Mouse (Mus musculus) thymus, adult 18-20 months (tissue): ENCODE measurements around the gene AW011738.

ENCODE experiments used
- DNase-seq, 2 experiments: peaks; one replicate each; pipeline ENCODE4 v3.0.0; 2022; ENCODE audit warnings: mixed read lengths in 2 of 2

AW011738 gene

DNA sequence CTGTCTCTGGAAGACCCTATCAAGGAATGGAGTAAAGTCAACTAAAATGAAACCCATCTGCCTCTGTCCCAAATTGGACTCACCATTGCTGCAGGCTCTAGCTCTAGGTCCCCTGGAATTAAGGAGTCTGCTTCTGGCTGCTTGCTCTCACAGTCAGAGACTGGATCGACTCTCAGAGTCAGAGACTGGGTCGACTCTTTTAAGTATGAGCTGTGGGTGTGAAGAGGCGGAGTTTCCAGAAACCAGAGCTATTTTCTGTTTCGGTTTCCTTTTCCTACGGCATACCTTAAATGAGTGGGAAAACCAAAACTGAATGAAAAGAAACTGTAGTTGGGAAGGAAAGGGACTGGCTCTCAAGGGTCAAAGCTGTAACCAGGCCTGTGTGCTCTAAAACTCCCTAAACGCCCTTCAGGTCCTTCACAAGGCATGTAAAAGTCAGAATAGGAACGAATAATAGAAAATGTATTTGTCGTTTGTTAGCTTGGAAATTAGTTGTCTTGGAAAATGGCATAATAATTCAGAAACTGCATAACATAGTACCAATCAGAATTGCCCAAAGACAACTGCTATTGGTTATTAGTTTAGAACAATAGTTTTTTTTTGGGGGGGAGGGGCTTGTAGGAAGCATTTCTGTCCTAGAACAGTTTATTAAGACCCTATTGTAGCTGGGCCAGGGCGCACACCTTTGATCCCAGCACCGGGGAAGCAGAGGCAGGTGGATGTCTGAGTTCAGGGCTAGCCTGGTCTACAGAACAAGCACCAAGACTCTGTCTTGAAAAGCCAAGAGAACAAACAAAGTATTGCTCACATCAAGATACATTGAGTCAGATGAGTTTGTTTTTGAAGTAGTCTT lies 2.3 kb upstream of the AW011738 start, which contains the start of gene Isg15:
Gene Isg15, minus strand, starts transcription at position 196 of the 853 bp plus-strand sequence.
- no peak for DNase-seq

DNA sequence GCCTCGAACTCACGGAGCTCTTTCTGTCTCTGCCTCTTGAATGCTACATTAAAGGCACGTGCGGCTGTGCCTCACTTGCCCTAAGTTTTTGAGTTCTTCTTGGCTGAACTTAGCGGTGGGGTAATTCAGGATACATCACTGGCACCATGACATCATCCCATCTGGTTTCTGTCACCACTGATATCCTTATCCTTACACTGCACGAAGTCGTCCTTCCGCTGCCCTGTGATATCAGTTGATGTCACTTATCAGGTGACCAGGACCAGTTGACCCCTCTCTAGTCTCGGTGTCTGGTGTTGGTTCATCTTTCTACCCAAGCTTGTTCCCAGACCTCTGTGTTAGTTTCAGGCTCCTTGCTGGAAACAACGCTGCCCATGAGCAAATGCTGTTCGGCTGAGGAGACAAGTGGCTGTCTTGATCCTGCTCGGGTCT lies 626 bp upstream of the AW011738 start:
- no peak for DNase-seq

GRCm38 (mm10) chr4:156203413-156204131 lies 468 bp downstream of the AW011738 start:
- DNase-seq, result no peak

- no peak for DNase-seq
Observed at GRCm38 (mm10) chr4:156208872-156209271, 5.8 kb downstream of the AW011738 start.

- no peak for DNase-seq
Observed at GRCm38 (mm10) chr4:156209963-156210635, 7.0 kb downstream of the AW011738 start.

- no peak for DNase-seq
Observed at GRCm38 (mm10) chr4:156213134-156213533, 10.0 kb downstream of the AW011738 start.

DNA sequence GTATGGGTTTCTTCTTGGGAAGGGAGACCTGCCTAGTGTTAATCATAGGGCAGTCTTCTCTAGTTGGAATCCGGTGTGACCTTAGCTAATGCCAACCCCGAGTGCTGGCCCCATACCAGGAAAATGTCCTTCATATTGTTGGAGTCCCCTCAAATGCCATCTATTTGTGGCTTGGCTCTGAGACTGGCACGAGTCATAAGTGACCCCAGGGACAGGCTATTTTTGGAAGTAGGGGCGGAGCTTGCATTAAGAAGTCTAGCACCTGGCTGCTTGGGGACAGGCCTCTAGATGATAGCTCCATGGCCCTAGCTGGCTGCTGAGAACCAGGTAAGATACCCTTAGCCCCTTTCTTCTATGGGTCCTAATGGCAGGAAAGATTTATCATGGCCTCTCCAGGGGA lies 12.5 kb downstream of the AW011738 start, which contains the start of gene Perm1:
Gene Perm1, plus strand, starts transcription at position 220 of the 400 bp plus-strand sequence.
- no peak for DNase-seq

DNA sequence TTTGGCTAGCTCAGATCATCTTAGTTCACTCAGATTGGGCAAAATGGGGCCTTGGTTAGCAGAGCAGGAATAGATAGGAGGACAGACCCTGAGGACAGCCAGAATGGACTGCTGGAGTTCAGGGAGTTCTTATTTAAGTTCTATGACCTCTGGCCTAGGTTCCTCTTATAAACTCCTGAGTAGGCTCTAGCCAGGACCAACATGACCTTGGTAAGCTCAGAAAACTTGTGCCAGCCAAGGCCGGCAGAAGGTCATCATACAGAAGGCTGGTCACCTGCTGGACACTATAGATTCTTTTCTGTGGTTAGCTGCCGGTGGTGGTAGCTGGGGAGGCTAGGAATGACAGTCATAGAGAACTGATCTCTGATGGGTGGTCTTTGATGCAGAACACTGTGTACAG lies 13.1 kb downstream of the AW011738 start:
- no peak for DNase-seq

- DNase-seq, result no peak
Observed at GRCm38 (mm10) chr4:156217022-156217669, 14.0 kb downstream of the AW011738 start.

DNA sequence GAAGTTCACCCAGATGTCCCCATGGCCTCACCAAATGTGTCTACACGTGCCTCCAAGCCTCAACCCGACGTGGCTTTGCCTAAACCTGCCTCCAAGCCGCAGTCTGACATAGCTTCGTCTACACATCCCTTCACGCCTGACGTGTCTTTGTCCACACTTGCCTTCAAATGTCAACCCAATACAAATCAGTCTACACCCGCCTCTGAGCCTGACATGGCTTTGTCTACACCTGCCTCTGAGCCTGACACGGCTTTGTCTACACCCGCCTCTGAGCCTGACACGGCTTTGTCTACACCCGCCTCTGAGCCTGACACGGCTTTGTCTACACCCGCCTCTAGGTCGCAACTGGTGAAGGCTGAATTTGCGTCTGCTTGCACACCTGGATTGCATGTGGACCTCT lies 14.7 kb downstream of the AW011738 start:
- no peak for DNase-seq

DNA sequence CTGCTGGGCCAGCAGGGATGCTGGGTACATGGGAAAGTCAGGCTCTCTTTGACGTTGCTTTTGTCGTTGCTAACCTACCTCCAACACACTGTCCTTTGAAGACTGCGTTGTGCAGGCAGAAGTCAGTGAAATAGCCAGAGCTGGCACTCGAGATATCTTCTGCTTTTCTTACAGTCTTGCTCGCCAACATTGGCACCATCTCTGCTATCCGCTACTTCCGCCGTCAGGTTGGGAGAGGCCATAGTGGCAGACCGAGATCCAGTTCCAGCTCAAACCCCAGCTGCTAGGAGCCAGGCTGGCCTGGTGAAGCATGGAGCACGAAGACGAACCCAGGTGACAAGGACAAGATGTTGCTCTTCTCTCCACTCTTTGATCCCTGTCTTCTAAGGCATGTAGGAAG lies 16.8 kb downstream of the AW011738 start:
- no peak for DNase-seq

GRCm38 (mm10) chr4:156224276-156224675 lies 21.2 kb downstream of the AW011738 start:
- DNase-seq, result no peak

DNA sequence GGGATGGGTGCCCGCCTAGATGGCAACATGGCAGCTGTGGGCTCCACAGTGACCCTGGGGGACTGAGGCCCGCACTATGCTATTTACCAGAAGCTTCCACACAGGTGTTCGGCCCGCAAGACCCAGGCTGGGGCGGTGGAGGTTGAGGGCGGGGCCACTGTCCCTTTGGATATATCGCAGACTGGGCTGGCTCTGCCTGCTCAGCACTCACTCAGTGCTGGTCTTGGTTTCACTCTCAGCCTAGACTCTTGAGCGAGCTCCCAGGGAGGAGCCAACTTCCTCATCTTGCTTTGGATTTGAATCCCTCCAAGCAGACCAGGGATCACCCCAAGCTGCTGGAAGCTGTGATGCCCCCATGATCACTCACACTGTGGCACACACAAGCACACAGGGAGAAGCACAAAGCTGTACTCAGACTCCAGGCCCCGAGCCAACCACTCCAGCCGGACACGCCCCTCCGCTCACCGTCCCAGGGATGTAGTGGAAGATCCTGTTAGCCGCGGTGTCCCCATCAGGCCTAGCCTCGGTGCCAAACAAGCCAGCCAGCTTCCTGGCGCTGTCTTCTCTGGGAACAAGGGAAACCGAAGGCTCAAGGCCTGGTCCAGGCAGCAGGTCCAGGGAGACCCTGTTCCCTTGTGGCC lies 24.8 kb downstream of the AW011738 start:
- DNase-seq, result no peak

- DNase-seq, result no peak
Observed at GRCm38 (mm10) chr4:156228393-156229024, 25.4 kb downstream of the AW011738 start.

- peak in 1 of 2 experiments; percentile 20 for DNase-seq
Observed at GRCm38 (mm10) chr4:156234021-156234501, 31.0 kb downstream of the AW011738 start.

- DNase-seq, result peak; percentile 54 to 60
Observed at GRCm38 (mm10) chr4:156234701-156235213, 31.7 kb downstream of the AW011738 start, which contains the start of gene Plekhn1. Gene Plekhn1 (minus strand): TSS chr4:156234857.

DNA sequence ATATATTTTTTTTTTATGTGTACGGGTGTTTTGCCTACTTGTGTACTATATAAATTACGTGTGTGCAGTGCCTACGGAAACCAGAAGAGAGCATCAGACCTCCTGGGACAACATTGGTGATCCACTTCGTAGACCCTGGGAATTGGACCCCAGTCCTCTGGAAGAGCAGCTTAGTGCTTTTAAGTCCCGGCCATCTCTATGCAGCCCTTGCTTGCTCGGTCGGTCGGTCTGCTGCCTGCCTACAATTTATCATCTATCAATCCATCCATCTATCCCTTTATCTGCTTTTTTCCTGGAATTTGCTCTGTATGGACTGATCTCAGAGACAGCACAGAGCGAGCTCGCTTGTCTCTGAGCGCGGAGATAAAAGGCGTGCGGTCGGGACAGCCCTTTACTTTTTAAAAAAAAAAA lies 32.3 kb downstream of the AW011738 start:
- no peak for DNase-seq

GRCm38 (mm10) chr4:156235808-156236533 lies 32.9 kb downstream of the AW011738 start, which contains the start of gene Noc2l:
Gene Noc2l (plus strand): TSS chr4:156236010.
- DNase-seq, result peak; percentile 77 to 81

DNA sequence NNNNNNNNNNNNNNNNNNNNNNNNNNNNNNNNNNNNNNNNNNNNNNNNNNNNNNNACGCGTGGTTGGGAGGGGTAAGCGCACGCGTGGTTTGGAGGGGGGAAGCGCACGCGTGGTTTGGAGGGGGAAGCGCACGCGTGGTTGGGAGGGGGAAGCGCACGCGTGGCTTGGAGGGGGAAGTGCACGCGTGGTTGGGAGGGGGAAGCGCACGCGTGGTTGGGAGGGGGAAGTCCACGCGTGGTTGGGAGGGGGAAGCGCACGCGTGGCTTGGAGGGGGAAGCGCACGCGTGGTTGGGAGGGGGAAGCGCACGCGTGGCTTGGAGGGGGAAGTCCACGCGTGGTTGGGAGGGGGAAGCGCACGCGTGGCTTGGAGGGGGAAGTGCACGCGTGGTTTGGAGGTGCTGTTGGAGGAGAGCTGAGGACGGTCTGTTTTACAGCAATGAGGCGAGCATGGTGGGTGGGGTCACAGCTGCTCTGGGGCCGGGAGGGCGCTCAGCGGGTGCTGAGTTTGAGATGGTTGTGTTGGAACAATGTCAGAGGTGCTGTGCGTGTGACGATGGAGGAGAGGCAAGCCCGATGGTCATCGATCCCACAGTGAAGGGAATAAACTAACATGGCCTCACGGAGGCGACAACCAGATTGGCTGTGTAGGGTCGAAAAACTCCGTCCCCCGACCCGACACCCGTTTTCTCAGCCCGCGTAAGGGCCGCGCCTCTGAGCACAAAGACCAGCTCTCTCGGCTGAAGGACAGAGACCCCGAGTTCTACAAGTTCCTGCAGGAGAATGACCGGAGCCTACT lies 33.7 kb downstream of the AW011738 start:
- DNase-seq, result no peak
